Mouse (Mus musculus) cerebellum, adult 9-11 months (tissue): ENCODE data around the gene Elobl.

ENCODE experiments used
- DNase-seq: peaks from one replicate; pipeline ENCODE4 v3.0.0; 2022

Elobl gene

DNA sequence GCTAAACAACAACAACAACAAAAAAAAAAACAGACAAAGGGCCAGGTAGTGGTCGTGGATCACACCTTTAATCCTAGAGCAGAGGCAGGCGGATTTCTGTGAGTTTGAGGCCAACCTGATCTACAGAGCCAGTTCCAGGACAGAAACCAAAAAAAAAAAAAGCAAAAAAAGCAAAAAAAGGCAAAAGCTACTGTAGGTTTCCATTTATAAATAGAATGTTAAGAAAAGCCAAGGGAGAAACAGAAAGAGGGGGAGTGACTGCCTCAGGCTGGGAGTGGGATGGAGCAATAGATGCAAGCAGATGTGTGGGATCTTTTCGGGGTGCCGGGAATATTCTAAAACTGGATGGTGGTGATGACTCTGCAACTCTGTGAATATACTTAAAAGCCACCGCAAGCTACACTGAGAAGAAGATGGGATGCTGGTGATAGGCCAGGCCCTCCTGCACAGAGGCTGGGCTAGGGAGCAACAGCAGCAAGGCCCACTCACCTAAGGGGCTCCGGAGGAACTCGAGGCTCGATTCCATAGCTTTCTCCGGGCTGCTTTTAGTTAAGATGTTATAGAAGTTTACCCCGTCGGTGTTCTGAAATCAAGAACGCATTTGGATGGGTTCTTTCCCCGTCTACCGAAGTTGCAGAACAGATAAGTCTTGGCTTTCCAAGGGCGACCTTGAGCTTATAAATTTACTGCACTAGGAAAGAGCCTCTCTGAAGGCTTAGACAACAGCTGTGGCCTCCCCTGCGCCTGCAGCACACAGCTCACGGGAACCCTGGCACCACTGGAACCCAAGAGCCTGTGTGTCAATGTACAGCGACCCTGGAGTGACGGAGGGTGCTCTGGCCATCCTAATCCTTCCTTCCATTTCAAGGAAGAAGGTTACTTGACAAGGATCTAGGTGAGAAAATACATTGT, 32.4 kb downstream of the Elobl start:
- DNase-seq: no peak

DNA sequence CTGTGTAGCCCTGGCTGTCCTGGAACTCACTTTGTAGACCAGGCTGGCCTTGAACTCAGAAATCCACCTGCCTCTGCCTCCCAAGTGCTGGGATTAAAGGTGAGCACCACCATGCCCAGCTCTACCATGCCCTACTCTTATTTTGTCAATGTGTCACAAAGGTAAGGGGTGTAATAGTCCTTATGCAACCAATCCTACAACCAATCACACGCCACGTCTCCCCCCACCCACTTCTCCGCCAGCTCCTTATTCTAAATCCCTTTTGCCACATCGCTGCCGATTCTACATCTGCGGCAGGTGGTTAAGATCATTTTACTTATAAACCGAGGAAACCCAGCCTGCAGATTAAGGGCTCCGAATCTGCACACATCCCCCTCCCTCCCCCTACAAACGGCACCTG, 33.7 kb downstream of the Elobl start:
- DNase-seq: no peak

DNA sequence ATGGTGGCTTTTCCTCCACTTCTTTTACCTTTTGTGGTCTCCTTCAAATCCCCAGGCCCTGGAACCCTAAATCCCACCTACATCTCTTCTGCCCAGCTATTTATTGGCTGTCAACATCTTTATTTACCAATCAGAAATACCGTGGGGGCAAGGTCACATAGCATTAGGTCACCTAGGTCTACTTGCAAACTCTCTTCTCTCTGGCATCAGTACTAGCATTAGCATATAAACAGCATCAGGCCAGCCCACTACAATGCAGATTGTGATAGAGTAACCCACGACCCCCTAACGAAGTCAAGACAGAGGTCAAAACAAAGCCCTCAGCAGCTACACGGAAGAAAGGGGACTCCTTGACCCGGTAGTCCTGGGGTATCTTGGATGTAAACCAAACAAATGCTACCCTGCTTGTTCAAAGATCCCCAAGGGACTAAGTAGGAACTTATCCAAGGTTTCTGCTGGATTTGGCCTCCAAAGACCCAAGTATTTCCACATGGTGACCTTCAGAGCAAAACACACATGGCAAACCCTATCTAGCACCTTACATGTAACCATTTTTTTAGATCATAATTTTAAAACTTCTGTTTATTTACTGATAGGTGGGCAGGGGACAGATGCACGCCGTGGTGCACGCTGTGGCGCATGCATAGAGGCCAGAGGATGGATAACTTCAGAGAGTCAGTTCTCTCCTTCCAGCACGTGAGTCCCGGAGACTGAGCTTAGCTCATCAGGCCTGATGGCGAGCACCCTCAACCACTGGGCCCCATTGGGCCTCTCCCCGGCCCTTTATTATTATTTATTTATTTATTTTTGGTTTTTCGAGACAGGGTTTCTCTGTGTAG, 34.8 kb downstream of the Elobl start:
- DNase-seq: no peak

DNA sequence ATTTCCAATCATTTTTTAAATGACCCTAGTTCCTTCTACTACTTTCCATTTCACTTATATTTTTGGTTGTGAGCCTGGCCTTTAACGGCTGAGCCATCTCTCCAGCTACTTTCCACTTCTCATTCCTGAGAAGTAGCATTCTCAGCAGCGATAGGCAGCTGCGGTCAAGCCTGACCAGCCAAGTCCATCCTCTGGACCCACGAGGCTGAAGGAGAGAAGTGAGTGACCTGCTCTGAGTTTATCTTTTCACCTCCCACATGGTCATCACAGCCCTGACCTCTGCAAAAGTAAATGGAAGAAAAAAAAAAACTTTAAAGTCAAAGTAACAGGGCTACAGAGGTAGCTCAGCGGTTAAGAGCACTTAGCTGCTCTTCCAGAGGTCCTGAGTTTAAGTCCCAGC, 40.2 kb downstream of the Elobl start:
- no peak for DNase-seq
